Mouse (Mus musculus) heart, postnatal 0 days (tissue): ENCODE results near the gene Edn3.

Experiments used
- CTCF ChIP-seq: IDR thresholded peaks from 2 replicates; pipeline ENCODE4 v1.5.1; 2016; ENCODE audit warnings: antibody characterized with exemption, control low read depth, low read depth
- EP300 ChIP-seq: IDR thresholded peaks from 2 replicates; pipeline ENCODE4 v1.6.1; 2016; ENCODE audit warnings: antibody characterized with exemption, low read depth

DNA sequence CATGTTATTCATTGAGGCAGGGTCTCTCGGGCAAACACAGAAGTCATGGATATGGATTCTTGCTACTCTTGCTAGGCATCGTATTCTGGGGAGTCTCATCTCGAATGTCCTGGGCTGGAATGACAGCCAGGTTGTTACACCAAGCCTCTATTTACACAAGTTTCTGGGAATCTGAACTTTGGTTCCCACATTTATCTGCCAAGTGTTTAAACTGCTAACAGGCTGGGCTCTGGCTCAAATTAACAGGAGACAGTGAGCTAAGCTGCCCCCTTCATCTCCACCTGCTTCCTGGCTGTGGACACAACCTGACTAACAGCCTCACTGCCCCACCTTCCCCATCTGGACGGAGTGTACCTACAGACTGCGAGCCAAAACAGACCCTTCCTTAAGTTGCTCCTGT, 28.5 kb upstream of the Edn3 start:
- TF ChIP-seq EP300 = no peak
- TF ChIP-seq CTCF = no peak
